ENCODE assay signal across 8 mouse cellular contexts in the genomic region with DNA sequence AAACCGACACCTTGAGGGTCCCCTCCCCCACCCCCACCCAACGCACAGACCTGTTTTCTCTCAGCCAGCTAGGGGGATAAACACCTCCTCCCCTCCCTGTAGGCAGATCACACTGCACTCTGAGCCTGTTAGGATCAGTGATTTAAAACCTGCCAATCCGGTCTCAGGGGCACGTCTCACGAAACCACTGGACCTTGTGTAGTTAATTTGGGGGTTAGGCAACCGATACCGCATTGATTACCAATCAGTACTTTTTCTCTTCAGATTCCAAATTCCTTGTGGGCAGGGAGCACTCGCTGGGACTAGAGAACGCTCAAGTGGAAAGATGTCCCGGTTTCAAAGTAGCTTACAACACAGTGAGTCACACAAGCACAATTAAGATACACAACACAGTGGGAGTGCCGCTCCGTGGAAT.
DNase-seq lines count a peak whose midpoint lies in the region; ATAC-seq and TF ChIP-seq lines count a peak whose summit lies in the region.

No protein-coding gene starts in this region.

- no peak for DNase-seq in heart, postnatal 25 days (ENCODE audit: low spot score)
- DNase-seq in Patski (ENCODE audit: low read depth, low spot score) = no peak
- peak; percentile 9 for DNase-seq in heart, postnatal 0 days (ENCODE audit: low spot score)
- no peak for DNase-seq in midbrain, embryonic 11.5 days (ENCODE audit: low spot score, missing footprints)
- no peak for DNase-seq in adrenal gland, postnatal 4 days (ENCODE audit: low spot score in 2 of 2)
- DNase-seq in adrenal gland, postnatal 10 days = no peak
- DNase-seq in yolk sac, embryonic 10.5 days (ENCODE audit: low spot score) = no peak

- peaks cover 23% of the 10 kb centered on the region for H3K4me1 ChIP-seq in heart, embryonic 15.5 days (replicated peaks)
- H3K4me1 ChIP-seq in heart, postnatal 0 days (ENCODE audit: control insufficient read depth, insufficient read depth) = peaks cover 10% of the 10 kb centered on the region; the same call in 1 of the 2 replicates
- H3K4me1 ChIP-seq in midbrain, embryonic 11.5 days (ENCODE audit: control insufficient read depth, insufficient read depth, low read length) = peaks cover 13% of the 10 kb centered on the region; the same call in 1 of the 2 replicates

- POLR2A ChIA-PET in Patski (lab: Charles Lee) = interaction anchor here (0.5 to 5.7 kb wide), 2 partner anchors 14 to 32 kb away, joined by 4 to 28 read pairs; no protein-coding TSS in a partner anchor

- no peak overlapping the region; the same call in 1 of the 2 replicates for H3K27ac ChIP-seq in heart, embryonic 15.5 days
- H3K27ac ChIP-seq in heart, postnatal 0 days (ENCODE audit: low read depth) = no peak overlapping the region
- H3K27ac ChIP-seq in midbrain, embryonic 11.5 days (ENCODE audit: low read depth, low read length) = no peak overlapping the region

- H3K27me3 ChIP-seq in heart, embryonic 15.5 days = no peaks in the 10 kb centered on the region; the same call in 1 of the 2 replicates
- H3K27me3 ChIP-seq in Patski = no peaks in the 10 kb centered on the region
- no peaks in the 10 kb centered on the region for H3K27me3 ChIP-seq in heart, postnatal 0 days (ENCODE audit: control insufficient read depth, insufficient read depth, low read length)
- H3K27me3 ChIP-seq in midbrain, embryonic 11.5 days (ENCODE audit: control insufficient read depth, insufficient read depth, low read length) = peaks cover 15% of the 10 kb centered on the region

- ATAC-seq in heart, embryonic 15.5 days (replicated peaks; ENCODE audit: insufficient number of reproducible peaks, insufficient read depth, low FRiP score, low read depth) = no peak
- peak; percentile 44 for ATAC-seq in Patski
- ATAC-seq in heart, postnatal 0 days (ENCODE audit: insufficient read depth, low read depth) = no peak
- ATAC-seq in midbrain, embryonic 11.5 days (ENCODE audit: low FRiP score) = no peak

- no peaks in the 10 kb centered on the region for H3K9me3 ChIP-seq in heart, embryonic 15.5 days (replicated peaks)
- no peaks in the 10 kb centered on the region for H3K9me3 ChIP-seq in heart, postnatal 0 days (replicated peaks; ENCODE audit: control insufficient read depth, low read length)
- no peaks in the 10 kb centered on the region for H3K9me3 ChIP-seq in midbrain, embryonic 11.5 days (ENCODE audit: control insufficient read depth, low read length)

- 4% methylated on average over 12 of the region's 12 CpGs for WGBS in heart, embryonic 15.5 days
- 5% methylated on average over 12 of the region's 12 CpGs for WGBS in heart, postnatal 0 days
- under 1% methylated on average over 12 of the region's 12 CpGs for WGBS in midbrain, embryonic 11.5 days

- in situ Hi-C loops in Patski (cut with MboI; ENCODE audit: low pct_unique_long_range_greater_than_20kb) = loop anchor here (10.0 kb wide), 1 partner anchor 91 kb away; no protein-coding TSS in a partner anchor

- no peak for TF ChIP-seq EP300 in heart, postnatal 0 days (IDR thresholded peaks at IDR 0.05; ENCODE audit: low read depth)

- TF ChIP-seq CTCF in Patski (IDR thresholded peaks at IDR 0.05) = no peak
- no peak for TF ChIP-seq CTCF in heart, postnatal 0 days (IDR thresholded peaks at IDR 0.05; ENCODE audit: low read depth)

- H3K4me2 ChIP-seq in heart, embryonic 15.5 days = peak overlapping the region; percentile 80
- peak overlapping the region; percentile 81 for H3K4me2 ChIP-seq in heart, postnatal 0 days (ENCODE audit: low read depth, low read length)
- H3K4me2 ChIP-seq in midbrain, embryonic 11.5 days = peak overlapping the region; percentile 91

- CTCF ChIA-PET in Patski (lab: Charles Lee) = interaction anchor here (0.9 to 1.5 kb wide), 4 partner anchors 8 to 95 kb away, joined by 3 to 4 read pairs (median 3); no protein-coding TSS in a partner anchor

- H3K4me3 ChIP-seq in heart, embryonic 15.5 days = peak overlapping the region; percentile 76
- H3K4me3 ChIP-seq in heart, postnatal 0 days (ENCODE audit: low read depth, low read length) = peak overlapping the region; percentile 74
- H3K4me3 ChIP-seq in midbrain, embryonic 11.5 days (ENCODE audit: low read depth, low read length) = peak overlapping the region; percentile 79

- no peaks in the 10 kb centered on the region for H3K36me3 ChIP-seq in heart, embryonic 15.5 days
- no peaks in the 10 kb centered on the region for H3K36me3 ChIP-seq in heart, postnatal 0 days (replicated peaks; ENCODE audit: control insufficient read depth, insufficient read depth, low read length)
- H3K36me3 ChIP-seq in midbrain, embryonic 11.5 days (ENCODE audit: control insufficient read depth, insufficient read depth, low read length) = no peaks in the 10 kb centered on the region

- intact Hi-C loops in heart, postnatal 25 days (cut with DNase I) = loop anchor here (2.0 kb wide), 4 partner anchors 31 to 105 kb away; no protein-coding TSS in a partner anchor

- H3K9ac ChIP-seq in heart, embryonic 15.5 days = peak overlapping the region; percentile 80
- peak overlapping the region; percentile 74 for H3K9ac ChIP-seq in heart, postnatal 0 days (replicated peaks; ENCODE audit: low read depth, low read length)
- H3K9ac ChIP-seq in midbrain, embryonic 11.5 days (ENCODE audit: low read length) = peak overlapping the region; percentile 74; the same call in 1 of the 2 replicates
